In the genomic region with DNA sequence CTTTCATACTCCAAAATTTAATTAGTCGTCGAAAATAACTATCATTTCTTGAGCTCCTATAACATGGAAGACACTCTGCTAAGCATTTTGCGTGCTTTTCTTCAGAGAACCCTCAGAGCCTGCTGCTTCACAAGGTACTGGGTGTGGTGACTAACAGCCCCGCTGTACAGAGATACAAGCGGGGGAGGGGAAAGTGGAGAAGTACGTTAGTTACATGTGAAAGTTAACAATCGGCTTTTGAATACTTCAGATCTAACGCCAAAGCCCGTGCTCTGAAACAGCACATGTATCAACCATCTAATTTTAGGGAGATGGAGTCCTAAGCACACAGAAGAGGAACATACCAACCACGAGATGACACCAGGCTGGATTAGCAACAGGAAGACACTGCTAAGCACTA, we compare ENCODE assay signal across 12 mouse cellular contexts. TPM values are rescaled to one million over a fixed set of nuclear protein-coding genes. Genes with fewer than 3 reads are reported as not detected.
DNase-seq lines count a peak whose midpoint lies in the region; ATAC-seq and TF ChIP-seq lines count a peak whose summit lies in the region.
"Had no signal": no experiment of that assay in that cellular context is flagged by ENCODE, and none has a peak within 500 bp of the region (broad histone marks: within the 10 kb centered on the region; RNA-seq: fewer than 3 reads in every experiment).

No protein-coding gene starts in this region.

- no peak overlapping the region for H3K27ac ChIP-seq in gastrocnemius, adult 2 months
- H3K27ac ChIP-seq in midbrain, embryonic 11.5 days (ENCODE audit: low read depth, low read length), result no peak overlapping the region
- no peak overlapping the region for H3K27ac ChIP-seq in midbrain, postnatal 0 days (ENCODE audit: low read depth, low read length)
- H3K27ac ChIP-seq in intestine, embryonic 16.5 days (ENCODE audit: low read length), result no peak overlapping the region

- peaks cover 2% of the 10 kb centered on the region; the same call in 1 of the 2 replicates for H3K27me3 ChIP-seq in midbrain, embryonic 11.5 days (ENCODE audit: control insufficient read depth, insufficient read depth, low read length)
- peaks cover 7% of the 10 kb centered on the region; the same call in 1 of the 2 replicates for H3K27me3 ChIP-seq in midbrain, postnatal 0 days (ENCODE audit: insufficient read depth, low read length)
- no peaks in the 10 kb centered on the region for H3K27me3 ChIP-seq in intestine, embryonic 16.5 days (replicated peaks; ENCODE audit: control insufficient read depth, insufficient read depth, low read length)

- no peaks in the 10 kb centered on the region for H3K4me1 ChIP-seq in midbrain, embryonic 11.5 days (ENCODE audit: control insufficient read depth, insufficient read depth, low read length)
- H3K4me1 ChIP-seq in midbrain, postnatal 0 days (ENCODE audit: insufficient read depth, low read length), result no peaks in the 10 kb centered on the region
- no peaks in the 10 kb centered on the region for H3K4me1 ChIP-seq in intestine, embryonic 16.5 days (ENCODE audit: control insufficient read depth, insufficient read depth, low read length)

- ATAC-seq in midbrain, embryonic 11.5 days (ENCODE audit: low FRiP score), result no peak
- ATAC-seq in midbrain, postnatal 0 days (ENCODE audit: low FRiP score), result no peak
- ATAC-seq in intestine, embryonic 16.5 days, result no peak

- intact Hi-C loops in gastrocnemius, adult 2 months (cut with DNase I), result no loop called here

- peak overlapping the region; percentile 28; the same call in 1 of the 2 replicates for H3K4me2 ChIP-seq in midbrain, embryonic 11.5 days
- H3K4me2 ChIP-seq in midbrain, postnatal 0 days (ENCODE audit: low read depth, low read length, poor library complexity, severe bottlenecking), result no peak overlapping the region
- 0 out of 2 replicates have a peak overlapping the region, but pooled peaks have one; percentile 4 for H3K4me2 ChIP-seq in intestine, embryonic 16.5 days (ENCODE audit: low read depth, low read length)

- no peaks in the 10 kb centered on the region for H3K9me3 ChIP-seq in midbrain, embryonic 11.5 days (ENCODE audit: control insufficient read depth, low read length)
- H3K9me3 ChIP-seq in midbrain, postnatal 0 days (ENCODE audit: low read length), result no peaks in the 10 kb centered on the region
- no peaks in the 10 kb centered on the region for H3K9me3 ChIP-seq in intestine, embryonic 16.5 days (ENCODE audit: control insufficient read depth, low read length)

- 40% methylated on average over 10 of the region's 10 CpGs for WGBS in midbrain, embryonic 11.5 days
- WGBS in midbrain, postnatal 0 days, result 38% methylated on average over 10 of the region's 10 CpGs
- 45% methylated on average over 10 of the region's 10 CpGs for WGBS in intestine, embryonic 16.5 days

- no peak for DNase-seq in gastrocnemius, adult 2 months
- no peak for DNase-seq in gastrocnemius, postnatal 25 days
- DNase-seq in midbrain, embryonic 11.5 days (ENCODE audit: low spot score, missing footprints), result no peak
- no peak for DNase-seq in midbrain, postnatal 0 days (ENCODE audit: low spot score)
- no peak for DNase-seq in cerebellum, adult 11-12 months
- no peak for DNase-seq in kidney, postnatal 4 days
- DNase-seq in lung, postnatal 36 days, result no peak
- DNase-seq: kidney, postnatal 14 days had no signal

- peak overlapping the region; percentile 3; the same call in 1 of the 2 replicates for H3K4me3 ChIP-seq in gastrocnemius, adult 2 months
- H3K4me3 ChIP-seq in midbrain, embryonic 11.5 days (ENCODE audit: low read depth, low read length), result no peak overlapping the region
- H3K4me3 ChIP-seq in midbrain, postnatal 0 days (ENCODE audit: low read depth, low read length), result no peak overlapping the region
- peak overlapping the region; percentile 1; the same call in 1 of the 2 replicates for H3K4me3 ChIP-seq in intestine, embryonic 16.5 days (ENCODE audit: low read length)

- TF ChIP-seq CTCF in gastrocnemius, adult 2 months (IDR thresholded peaks at IDR 0.05), result no peak
- no peak for TF ChIP-seq CTCF in midbrain, postnatal 0 days (IDR thresholded peaks at IDR 0.05)

- H3K9ac ChIP-seq in midbrain, embryonic 11.5 days (ENCODE audit: low read length), result no peak overlapping the region
- no peak overlapping the region for H3K9ac ChIP-seq in midbrain, postnatal 0 days (replicated peaks; ENCODE audit: low read length, poor library complexity, severe bottlenecking)
- H3K9ac ChIP-seq in intestine, embryonic 16.5 days (ENCODE audit: low read depth, low read length), result no peak overlapping the region

- no peaks in the 10 kb centered on the region for H3K36me3 ChIP-seq in midbrain, embryonic 11.5 days (ENCODE audit: control insufficient read depth, insufficient read depth, low read length)
- H3K36me3 ChIP-seq in midbrain, postnatal 0 days (ENCODE audit: insufficient read depth, low read length), result no peaks in the 10 kb centered on the region
- H3K36me3 ChIP-seq in intestine, embryonic 16.5 days (ENCODE audit: control insufficient read depth, insufficient read depth, low read length), result no peaks in the 10 kb centered on the region

RNA-seq across cellular contexts. Expression of a gene that starts 55.4 kb away (rescaled TPM):
- total RNA-seq in gastrocnemius, adult 2 months (2021), result 1 to 10 TPM in 1 of 2 experiments, under 1 TPM in 1; 0.84 to 1.7 TPM
- 1 to 10 TPM; 1.4 to 2.0 TPM for total RNA-seq in gastrocnemius, postnatal 25 days (2021)
- polyA plus RNA-seq in midbrain, embryonic 11.5 days (2014; fragmentation: Nextera tagmentation; extraction: Ambion mirVana), result 0.05 and 0.11 TPM in 2 replicates
- 0.71 and 1.0 TPM in 2 replicates for total RNA-seq in midbrain, postnatal 0 days (2014; rRNA removed)
- not detected in 2 replicates for polyA plus RNA-seq in midbrain, postnatal 0 days (2015; fragmentation: Nextera tagmentation; extraction: Ambion mirVana)
- polyA plus RNA-seq in intestine, embryonic 16.5 days (2015; fragmentation: Nextera tagmentation; extraction: Ambion mirVana), result 0.40 and 0.50 TPM in 2 replicates
- total RNA-seq: left cerebral cortex, postnatal 25 days; monocyte, adult 5-6 weeks had no signal
- polyA plus RNA-seq: testis, adult 2 months had no signal

Comparison
In these comparisons a context has a peak if more than half of its experiments do, and no peak if none do; other contexts are left out.
1. H3K4me3 ChIP-seq: peak in gastrocnemius, adult 2 months (single experiment) and intestine, embryonic 16.5 days (single experiment); none in midbrain, embryonic 11.5 days (single experiment) and midbrain, postnatal 0 days (single experiment).